Mouse (Mus musculus) telencephalon, adult 2 months (tissue): ENCODE measurements at regions not wholly inside any gene's neighbourhood (a gene's known extent, or its start where the extent isn't known, plus 50 kb on each side); places are given as distances from the start of the nearest gene placed in this dataset.

Experiments used
- DNase-seq: peaks from one replicate; pipeline ENCODE4 v3.0.0-alpha.2; 2011; ENCODE audit warnings: low read depth, low spot score

DNA sequence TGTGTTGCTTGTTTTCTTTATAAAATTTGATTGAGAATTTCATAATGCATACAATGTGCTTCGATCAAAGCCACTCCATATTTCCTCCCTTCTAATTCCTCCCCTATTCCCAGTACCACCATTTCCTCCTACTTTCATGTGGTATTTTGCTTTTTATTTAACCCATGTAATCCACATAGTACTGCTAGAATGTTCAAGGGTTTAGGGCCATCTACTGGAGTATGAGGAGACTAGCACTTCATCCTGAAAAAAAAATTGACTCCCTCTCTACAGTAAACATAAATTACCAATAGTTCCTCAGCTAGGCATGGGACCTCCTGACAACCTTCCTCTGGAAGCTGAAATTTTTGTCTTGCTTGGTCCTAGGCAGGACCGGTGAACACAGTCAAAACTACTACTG, 163.0 kb downstream of the Gpr165 start:
- DNase-seq, result no peak

GRCm38 (mm10) chrX:96878721-96879120, 165.5 kb downstream of the Gpr165 start:
- DNase-seq, result peak; percentile 11

GRCm38 (mm10) chrX:96879154-96879553, 165.9 kb downstream of the Gpr165 start:
- no peak for DNase-seq

DNA sequence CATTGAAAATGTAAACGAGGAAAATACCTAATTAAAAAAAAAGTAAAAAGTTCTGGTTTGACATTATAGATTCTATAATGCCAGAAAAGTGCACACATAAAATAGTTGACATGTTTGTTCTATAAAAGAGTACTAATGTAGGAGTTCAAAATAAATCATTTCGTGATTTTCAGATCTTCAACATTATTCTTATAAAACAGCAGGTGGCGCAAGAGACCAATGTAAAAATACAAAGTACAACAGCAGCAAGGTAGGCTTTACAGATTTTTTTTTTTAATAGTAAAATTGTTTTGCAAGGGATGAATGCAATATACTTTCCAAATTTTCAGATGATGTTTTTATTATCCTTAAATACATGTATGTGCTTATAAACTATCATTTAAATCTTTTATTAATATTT, 171.8 kb upstream of the Pgr15l start:
- peak; percentile 3 for DNase-seq
